Mouse (Mus musculus) gastrocnemius, postnatal 14 days (tissue): ENCODE measurements at regions not wholly inside any gene's neighbourhood (a gene's known extent, or its start where the extent isn't known, plus 50 kb on each side); places are given as distances from the start of the nearest gene placed in this dataset.

ENCODE experiments used
- DNase-seq: peaks from one replicate; pipeline ENCODE4 v3.0.0; 2021; ENCODE audit warnings: mixed read lengths
- intact Hi-C: fragments of 180-260 bp; cut with DNase I; formaldehyde crosslinking; loops from one replicate; pipeline ENCODE4 v1.15.1; 2025; ENCODE audit warnings: low total_unique reads

DNA sequence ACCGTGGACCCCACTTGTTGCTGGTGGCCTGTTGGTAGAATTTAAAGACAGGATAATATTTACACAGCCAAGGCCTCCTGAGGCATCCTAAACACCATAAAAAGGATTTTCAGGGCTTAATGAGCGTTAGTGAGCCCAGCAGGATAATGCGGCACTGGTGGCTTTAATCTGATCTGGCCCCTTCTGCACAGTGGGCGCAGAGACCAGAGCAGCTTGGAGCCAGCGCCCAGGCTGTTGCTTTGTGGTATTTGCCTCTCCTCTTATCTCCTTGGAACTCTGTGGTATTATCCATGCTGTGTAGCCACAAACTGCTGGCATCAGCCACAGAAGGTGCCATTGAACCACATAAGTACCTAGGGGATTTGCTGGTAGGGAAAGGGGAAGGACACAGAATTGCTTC, 90.1 kb downstream of the Gm26897 start:
- intact Hi-C loops, result loop anchor here (10.0 kb wide), 1 partner anchor 409 kb away; the partner anchor contains the start of gene Mn1
- DNase-seq, result no peak

DNA sequence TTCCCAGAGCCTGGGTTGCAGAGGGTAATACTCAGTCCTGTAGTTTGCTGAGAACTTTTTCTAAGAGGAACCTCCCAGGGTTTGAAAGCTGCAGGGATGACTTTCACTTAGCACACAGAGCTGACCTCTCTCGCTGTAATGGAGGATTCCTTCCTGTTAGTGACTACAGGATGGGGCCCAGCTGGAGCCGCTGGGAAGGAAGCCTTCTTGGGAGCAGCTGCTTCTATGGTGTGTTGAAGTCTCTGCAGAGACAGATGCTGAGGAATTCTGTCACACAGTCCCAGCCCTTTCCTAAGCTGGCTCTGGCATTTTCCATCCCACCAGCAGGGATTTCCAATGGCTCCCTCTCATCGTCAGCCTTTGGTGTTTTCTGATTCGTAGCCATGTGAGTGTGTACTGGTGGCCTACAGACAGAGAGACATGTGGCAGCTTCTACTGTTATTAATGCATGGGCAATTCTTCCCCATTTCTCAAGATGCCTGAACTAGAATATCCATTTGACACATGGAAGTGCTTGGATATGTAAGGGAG, 90.9 kb downstream of the Gm26897 start:
- no peak for DNase-seq
- intact Hi-C loops, result loop anchor here (10.0 kb wide), 1 partner anchor 410 kb away; the partner anchor contains the start of gene Mn1

DNA sequence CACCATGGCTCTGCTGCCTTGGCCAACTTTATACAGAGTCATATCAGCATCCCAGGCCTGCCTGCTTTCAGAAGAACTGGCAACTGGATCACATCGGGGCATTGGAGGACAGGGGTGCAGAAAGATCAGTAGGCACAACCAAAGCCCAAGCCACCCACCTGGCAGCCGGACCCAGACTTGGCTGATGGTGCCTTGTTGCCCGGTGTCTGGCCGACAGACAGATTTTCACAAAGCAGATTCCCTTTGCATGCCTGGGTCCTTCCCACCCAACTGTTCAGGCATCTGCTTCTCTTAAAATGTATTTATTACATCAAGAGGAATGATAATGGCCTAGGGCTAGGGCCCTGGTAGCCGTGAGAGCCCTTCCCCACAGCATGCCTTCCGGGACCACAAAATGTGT, 96.2 kb downstream of the Gm26897 start:
- intact Hi-C loops, result loop anchor here (10.0 kb wide), 1 partner anchor 415 kb away; the partner anchor contains the start of gene Mn1
- no peak for DNase-seq

DNA sequence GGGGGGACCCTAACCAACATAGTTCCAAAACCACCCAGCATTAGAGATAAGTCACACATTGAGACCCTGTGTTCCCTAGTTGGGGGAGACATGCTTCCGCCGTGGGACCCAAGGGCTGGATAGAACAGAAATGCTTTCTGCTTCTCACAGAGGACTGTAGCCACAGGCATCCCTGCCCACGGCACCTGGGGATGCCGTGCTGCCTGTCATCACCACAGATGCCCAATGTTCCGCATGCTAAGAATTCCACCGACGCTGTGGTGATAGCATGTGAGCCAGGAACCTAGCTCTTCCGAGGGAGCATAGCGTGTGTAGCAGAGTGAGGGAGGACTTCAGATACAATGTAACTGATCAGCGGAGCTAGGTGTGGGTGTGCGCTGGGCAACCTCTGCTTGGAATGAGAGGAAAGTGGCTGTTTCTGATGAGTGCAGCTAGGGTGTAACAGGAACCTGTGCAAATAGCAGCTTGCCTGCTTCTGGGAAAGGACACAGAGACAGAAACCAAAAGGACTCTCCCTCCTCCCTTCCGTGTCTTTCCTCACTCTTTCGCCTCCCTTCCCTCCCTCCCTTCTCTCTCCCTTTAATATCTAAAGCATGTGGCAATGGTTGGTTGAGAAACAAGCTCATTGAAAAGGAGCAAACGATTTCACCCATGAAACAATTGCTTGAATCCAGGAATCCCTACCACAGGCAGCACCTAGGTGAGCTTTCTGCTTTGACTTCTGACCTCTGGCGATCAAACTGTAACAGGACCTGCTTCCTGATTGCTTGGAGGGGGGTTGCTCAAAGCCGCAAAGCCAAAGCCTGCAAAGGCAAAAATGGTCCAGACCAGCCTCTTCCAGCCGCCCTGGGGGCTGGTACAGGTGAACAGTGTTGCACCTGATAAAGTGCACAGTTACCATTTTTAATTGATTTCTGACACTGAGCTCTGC, 102.3 kb downstream of the Gm26897 start:
- intact Hi-C loops, result no loop called here

DNA sequence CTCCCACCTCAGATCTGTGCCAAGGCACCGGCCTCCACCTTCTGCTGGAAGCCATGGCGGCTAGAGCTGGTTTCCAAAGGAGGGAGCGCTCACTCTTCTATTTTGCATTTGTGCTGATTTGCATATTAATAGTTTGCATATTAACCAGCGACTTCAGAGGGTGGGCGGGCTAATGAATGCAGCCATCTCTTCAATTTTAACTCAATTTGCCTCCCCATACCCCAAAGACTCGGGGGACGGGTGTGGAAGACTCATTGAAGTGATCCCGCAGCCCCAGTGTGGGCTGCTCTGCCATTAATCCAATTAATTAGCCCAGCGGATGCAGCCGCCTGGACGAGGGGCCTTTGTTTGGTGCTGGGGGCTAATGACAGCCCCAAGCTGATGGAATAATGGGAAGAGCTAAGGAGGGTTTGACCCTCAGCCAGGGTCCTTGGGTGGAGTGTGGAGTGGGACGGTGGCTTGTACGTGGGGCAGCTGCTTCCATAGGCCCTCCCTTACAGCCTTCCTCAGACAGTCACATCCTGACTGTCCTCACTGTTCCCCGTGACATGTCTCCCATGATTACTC, 103.0 kb downstream of the Gm26897 start:
- DNase-seq, result no peak
- intact Hi-C loops, result no loop called here

More for the DNA sequence above, 102.3 kb downstream of the Gm26897 start:
- no peak for DNase-seq

DNA sequence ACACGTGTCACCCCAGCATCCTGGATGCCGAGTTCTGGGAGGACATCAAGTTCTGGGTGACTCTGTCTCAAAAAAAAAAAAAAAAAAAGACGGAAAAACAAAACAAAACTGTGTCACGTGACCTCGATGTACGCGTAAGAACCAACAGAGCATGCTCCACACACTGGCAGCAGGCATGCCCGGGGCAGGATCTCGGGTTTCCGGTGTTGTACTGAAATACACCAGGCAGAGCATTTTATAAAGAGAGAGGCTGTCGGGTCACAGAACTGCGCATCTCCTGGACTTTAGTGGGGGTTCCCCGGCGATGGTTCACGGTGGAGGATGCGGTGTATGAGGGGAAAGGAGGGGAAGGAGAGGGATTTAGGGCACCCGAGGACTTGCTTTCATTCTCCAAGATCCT, 108.7 kb downstream of the Gm26897 start:
- DNase-seq, result no peak
- intact Hi-C loops, result no loop called here

DNA sequence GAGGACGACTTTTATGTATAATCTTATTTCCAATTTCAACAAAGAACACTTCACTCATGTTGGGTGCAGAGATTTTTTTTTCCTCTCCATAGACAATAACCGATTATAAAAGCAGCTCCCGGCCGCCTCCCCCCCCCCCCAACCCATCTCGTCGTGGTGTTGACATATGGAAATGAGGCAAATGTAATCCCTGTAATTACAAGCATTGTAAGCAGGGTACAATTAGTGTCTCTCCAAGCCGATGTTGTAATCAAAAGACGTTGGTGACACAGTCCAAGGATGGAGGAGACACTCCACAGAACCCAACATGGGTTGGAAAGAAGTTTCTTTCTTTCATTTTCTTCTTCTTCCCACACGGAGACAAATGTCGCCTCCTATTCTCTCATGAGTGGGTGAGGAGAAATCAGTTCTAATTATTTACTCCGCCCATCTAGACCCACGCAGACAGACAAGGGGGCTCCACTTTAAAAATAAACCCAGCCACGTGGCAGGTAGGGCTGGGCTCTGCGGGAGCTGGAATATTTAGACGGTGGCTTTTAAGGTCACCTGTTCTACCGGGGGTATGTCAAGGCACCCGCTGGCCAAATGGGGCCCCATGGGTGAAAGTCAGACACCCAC, 110.0 kb downstream of the Gm26897 start:
- DNase-seq, result no peak
- intact Hi-C loops, result no loop called here

DNA sequence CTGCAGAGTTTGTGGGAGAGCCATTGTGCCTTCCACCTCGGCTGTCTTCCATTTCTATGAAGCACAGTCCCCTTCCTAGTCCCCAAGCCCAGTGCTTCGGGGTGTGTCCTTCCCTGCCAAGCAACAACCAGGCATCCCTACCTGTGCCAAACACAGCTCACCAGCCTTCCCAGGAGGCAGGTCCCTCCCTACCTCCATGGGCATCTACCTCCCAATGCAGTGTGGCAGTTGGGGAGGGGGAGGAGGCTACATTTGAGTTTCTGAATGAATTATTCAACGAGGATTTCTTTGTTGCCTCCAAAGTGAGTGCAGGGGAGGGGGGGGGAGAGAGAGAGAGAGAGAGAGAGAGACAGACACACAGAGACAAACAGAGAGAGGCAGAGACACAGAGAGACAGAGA, 110.8 kb downstream of the Gm26897 start:
- no peak for DNase-seq
- intact Hi-C loops, result no loop called here

DNA sequence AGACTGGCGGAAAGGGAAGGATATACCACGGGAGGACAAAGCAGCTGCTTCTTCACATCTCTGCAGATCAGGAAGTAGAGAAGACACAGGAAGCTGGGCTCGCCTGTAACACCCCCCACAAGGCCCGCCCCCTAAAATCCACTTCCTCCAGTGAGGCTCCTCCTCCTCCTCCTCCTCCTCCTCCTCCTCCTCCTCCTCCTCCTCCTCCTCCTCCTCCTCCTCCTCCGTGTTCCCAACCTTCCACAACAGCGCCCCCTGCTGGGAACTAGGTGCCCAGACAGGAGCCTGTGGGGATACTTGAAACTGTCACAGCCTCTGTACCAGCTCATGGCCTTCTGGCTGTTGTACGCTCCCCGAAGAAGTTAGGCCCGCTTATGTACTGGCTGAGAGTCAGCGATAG, 115.2 kb downstream of the Gm26897 start:
- DNase-seq, result no peak
- intact Hi-C loops, result no loop called here

DNA sequence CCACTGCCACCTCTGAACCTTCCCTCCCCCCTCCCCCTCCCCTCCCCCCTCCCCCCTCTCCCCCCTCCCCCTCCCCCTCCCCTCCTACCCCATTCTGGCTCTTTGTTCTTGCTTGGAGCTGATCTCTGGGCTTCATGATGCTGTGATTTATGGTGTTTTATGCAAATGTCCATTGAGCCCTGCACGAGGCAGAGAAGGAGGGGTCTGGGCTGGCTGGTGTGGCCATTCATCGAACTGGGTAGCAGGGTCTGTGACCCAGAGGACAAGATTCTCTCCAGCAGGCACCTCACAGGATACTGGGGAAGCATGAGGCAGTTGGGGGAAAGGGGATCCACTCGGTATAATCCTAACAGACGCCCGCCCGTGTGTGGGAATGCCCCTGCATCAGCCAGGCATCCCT, 119.0 kb downstream of the Gm26897 start:
- intact Hi-C loops, result no loop called here
- no peak for DNase-seq

DNA sequence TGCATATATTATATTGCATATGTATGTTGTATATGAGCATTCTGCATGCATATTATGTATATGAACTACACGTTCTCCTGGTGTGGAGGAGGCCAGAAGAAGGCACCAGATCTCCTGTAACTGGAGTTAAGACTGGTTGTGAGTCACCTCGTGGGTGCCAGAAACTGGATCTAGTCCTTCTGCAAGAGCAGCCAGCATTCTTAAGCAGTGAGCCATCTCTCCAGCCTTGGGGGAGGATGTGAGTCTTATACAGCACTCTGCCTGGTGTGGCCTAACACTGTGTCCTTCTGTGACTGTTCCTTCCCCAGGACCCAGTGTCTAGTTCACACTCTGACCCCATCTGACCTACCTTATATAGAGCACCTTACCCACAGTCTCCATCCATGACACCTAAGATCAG, 121.6 kb downstream of the Gm26897 start:
- intact Hi-C loops, result no loop called here
- no peak for DNase-seq

DNA sequence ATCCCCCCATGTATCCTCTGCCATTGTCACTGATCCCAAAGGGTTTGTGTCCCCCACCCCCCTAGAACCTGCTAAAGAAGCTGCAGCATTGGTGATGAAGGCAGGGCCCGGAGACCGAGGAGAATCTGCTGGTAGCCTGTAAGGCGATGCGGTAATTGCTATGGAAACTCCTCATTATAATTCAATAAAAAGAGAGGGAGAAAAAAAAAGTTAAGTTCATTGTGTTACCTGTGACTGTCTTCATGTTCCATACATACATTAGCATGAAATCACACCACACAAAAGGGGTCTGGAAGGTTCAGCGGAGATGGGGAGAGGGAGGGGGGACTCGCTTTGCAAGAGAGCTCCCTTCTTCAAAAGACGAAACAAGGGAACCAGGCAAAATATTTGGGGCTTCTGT, 123.5 kb downstream of the Gm26897 start:
- intact Hi-C loops, result no loop called here
- no peak for DNase-seq

DNA sequence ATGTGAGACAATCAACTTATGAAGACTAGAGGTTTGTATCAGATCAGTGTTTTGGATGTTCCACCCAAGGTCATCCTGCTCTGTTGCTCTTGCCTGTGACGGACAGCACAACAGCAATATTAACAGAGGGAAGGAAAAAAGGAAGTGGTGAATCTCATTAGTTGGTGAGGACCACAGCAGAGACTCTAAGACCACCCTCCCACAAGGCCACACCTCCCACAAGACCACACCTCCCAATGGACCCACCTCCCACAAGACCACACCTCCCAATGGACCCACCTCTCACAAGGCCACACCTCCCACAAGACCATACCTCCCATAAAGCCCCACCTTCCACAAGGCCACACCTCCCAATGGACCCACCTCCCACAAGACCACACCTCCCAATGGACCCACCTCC, 126.7 kb downstream of the Gm26897 start:
- no peak for DNase-seq
- intact Hi-C loops, result no loop called here

DNA sequence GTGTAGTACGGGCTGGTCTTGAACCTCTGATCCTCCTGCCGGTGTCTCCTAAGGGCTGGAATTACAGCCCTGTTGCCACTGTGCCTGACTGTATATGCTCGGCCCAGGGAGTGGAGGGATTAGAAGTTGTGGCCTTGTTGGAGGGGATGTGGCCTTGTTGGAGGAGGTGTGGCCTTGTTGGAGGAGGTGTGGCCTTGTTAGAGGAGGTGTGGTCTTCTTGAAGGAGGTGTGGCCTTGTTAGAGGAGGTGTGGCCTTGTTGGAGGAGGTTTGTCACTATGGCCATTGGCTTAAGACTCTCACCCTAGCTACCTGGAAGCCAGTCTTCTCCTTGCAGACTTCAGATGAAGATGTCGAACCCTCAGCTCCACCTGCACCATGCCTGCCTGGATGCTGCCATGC, 128.6 kb downstream of the Gm26897 start:
- DNase-seq, result no peak
- intact Hi-C loops, result no loop called here

DNA sequence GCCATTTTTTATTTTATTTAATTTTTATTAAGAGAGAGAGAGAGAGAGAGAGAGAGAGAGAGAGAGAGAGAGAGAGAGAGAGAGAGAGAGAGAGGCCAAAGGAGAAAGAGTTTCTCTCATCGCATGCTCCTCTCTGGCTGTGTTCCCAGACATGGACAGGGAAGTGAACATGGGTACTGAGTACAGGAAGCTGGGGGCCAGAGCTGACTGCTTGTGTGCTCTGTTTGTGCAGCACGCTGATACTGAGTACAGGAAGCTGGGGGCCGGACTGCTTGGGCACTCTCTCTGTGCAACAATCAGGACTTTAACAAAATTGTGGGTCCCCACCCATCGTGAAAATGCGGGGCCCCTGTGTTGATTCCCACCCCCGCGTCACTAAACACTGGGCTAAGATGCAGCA, 130.2 kb downstream of the Gm26897 start:
- intact Hi-C loops, result no loop called here
- no peak for DNase-seq

DNA sequence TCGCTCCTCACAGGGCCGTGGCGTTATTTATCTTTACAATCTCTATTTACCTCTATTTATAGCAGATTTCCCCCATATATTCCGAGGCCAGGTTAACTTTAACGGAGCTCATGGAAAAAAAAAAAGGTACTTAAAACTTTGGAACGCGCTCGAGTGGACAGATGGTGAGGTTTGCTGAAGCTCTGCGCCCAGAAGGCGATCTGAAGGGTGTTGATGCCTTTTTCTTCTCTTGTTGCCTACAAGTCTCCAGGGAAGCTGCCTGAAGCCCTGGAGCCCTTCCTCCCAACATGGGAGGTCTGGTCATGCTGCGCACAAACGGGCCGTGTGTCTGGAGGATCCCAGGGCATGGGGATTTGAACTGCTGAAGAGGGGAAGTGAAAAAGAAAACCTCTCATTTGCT, 130.9 kb downstream of the Gm26897 start:
- no peak for DNase-seq
- intact Hi-C loops, result no loop called here

DNA sequence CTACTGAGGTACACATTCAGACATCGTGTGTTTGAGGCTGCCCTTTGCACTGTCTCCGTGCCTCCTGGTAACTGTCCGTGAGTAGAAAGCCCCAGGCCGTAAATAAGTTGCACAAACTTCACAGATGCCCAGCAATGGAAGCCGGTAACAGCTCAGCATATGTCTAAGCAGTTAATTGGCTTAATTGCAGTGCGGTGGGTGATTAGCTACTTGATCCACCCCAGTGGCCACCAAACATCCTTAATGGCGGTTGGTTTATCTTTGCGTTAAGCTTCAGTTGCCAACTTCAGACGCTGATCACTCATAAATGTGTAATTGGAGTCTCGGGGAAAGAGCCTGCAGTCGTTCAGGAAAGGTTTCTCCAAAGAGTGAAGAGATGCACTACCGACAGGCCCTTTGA, 135.3 kb downstream of the Gm26897 start:
- no peak for DNase-seq
- intact Hi-C loops, result no loop called here

DNA sequence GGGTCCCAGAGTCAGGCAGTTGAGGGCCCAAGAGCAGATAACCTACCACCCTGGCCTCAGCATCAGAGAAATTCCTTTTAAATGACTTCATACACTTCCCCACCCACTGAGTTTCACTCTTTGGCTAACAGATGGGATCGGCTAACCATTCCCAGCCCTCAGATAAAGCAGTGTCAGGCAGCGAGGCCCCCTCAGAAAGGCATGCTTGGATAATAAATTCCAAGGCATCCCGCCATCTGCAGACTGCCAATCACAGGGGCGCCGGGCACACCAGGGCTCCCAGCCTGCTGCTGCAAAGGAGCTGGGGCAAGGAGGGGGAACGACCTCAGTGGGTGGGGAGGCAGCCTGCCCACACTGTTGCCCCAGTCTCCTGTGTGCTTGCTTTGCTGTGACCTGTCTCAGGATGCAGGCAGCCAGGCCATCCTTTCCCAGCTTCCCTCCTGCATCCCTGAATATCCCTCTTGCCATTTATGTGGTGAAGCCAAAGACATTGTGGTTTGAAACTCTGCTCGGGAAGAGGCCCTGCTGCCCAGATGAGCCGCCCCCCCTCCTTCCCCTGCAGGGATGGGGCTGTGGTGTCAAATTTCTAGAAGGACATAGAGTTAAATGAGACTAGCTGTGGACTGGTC, 143.6 kb downstream of the Gm26897 start:
- peak; percentile 36 for DNase-seq

DNA sequence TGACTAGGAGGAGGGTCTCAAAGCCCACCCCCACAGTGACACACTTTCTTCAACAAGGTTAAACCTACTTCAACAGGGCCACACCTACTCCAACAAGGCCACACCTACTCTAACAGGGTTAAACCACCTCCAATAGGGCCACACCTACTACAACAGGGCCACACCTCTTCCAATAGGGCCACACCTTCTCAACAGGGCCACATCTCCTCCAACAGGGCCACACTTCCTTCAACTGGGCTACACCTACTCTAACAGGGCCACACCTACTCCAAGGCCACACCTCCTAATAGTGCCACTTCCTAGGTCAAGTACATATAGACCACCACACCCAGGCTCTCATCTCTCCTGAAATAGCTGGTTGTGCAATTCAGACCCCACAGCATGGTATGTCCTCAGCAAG, 145.3 kb downstream of the Gm26897 start:
- DNase-seq, result no peak

More for the DNA sequence above, 143.6 kb downstream of the Gm26897 start:
- intact Hi-C loops, result no loop called here

DNA sequence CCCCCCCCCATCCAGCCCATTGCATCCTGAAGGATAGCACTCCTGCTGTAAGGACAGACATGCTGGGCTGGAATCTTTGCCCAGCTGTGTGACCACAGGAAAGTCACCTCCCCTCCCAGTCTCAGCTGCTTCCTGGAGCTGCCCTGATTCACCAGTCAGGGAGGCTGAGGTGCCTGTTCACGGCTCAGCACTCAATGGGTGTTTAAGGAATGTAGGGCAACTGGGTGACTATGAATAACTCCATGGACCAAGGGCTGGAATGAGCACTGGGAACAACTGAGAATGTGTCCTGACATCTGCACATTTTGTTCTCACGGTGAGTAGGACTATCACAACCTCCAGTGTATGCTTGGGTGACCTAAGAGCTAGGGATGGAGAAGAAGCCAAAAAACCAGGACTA, 146.5 kb downstream of the Gm26897 start:
- intact Hi-C loops, result no loop called here

More for the DNA sequence above, 145.3 kb downstream of the Gm26897 start:
- intact Hi-C loops, result no loop called here

More for the DNA sequence above, 146.5 kb downstream of the Gm26897 start:
- DNase-seq, result no peak
